Mouse (Mus musculus): ENCODE results near the gene Otor. TPM values are rescaled to one million over a fixed set of nuclear protein-coding genes. Genes with fewer than 3 reads are reported as not detected.

Otor gene
- total RNA-seq, 2 experiments from 2014 or later = not detected

DNA sequence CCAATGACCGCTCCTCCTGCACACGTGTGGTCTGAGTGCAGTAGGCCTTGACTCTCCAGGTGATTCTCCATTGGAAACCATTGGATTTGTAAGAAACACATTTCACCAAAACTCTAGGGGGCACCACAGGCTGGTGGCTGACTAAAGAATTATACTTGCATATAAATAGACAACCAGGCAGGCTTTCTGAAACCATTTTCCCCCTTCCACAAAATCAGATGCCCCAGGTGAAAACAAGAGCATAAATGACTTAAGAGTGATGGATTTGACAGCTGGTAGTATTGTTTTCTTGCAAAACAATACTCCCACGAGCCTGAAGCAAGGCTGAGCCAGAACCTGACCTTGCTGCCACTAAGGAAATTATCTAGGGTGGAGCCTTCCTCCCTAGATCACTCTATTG is 39.2 kb downstream of the Otor start:
- ATAC-seq (replicated peaks; ENCODE audit: poor library complexity, severe bottlenecking) = no peak

DNA sequence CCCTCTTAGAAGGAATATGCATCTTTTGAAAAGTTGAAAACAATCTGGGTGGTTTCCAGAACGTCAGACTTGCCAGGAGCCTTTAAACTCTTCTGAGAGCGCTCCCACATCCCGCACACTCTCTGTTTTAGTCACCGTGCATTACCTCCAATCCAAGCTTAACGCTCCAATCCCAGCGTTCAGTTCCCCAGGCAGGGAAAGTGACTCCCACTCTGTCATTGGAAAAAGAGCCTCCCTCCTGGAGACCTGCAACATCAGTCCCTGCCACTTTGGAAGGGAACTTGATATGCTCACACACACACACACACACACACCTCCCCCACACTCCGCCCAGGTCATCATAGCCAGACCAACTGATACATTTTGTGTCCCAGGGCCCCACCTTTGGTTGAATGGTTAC is 39.9 kb downstream of the Otor start:
- no peak for ATAC-seq (replicated peaks; ENCODE audit: poor library complexity, severe bottlenecking)

DNA sequence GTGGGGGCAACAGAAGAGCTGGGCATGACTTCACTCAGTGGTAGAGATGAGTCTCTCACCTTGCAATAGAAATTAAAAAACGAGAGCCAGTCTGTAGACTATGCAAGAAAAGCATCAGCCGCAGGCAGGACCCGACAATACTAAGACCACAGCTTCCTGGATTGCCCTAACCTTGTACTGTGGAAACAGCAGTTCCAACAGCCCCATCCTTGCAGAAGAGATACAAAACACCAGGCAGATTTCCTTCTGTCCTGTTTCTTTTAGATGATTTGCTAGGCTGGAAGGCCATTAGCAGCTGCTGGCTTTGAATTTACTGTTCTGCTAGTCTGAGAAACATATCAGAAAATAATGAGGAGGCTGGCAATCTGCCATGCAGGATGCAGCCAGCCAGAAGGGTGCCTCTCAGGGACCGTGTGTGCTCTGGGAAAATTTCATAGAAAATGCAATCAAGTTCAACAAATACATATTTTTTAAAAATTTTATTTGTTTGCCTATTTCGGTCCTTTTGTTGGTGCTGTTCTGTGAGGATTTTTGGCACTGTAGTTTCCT is 52.9 kb downstream of the Otor start:
- no peak for ATAC-seq (replicated peaks; ENCODE audit: poor library complexity, severe bottlenecking)

Other genes starting within 250 kb of the Otor start
- 15.4 and 17.5 TPM in 2 replicates for gene Kif16b, start 176.9 kb upstream of the Otor start, total RNA-seq (2014; fragmentation: Nextera tagmentation)
- 20.7 and 22.4 TPM in 2 replicates for gene Kif16b, start 176.9 kb upstream of the Otor start, total RNA-seq (2017)
- gene Snrpb2, start 15.4 kb upstream of the Otor start, total RNA-seq (2014; fragmentation: Nextera tagmentation) = 65.5 and 77.1 TPM in 2 replicates
- 103 and 146 TPM in 2 replicates for gene Snrpb2, start 15.4 kb upstream of the Otor start, total RNA-seq (2017)